In the genomic region with DNA sequence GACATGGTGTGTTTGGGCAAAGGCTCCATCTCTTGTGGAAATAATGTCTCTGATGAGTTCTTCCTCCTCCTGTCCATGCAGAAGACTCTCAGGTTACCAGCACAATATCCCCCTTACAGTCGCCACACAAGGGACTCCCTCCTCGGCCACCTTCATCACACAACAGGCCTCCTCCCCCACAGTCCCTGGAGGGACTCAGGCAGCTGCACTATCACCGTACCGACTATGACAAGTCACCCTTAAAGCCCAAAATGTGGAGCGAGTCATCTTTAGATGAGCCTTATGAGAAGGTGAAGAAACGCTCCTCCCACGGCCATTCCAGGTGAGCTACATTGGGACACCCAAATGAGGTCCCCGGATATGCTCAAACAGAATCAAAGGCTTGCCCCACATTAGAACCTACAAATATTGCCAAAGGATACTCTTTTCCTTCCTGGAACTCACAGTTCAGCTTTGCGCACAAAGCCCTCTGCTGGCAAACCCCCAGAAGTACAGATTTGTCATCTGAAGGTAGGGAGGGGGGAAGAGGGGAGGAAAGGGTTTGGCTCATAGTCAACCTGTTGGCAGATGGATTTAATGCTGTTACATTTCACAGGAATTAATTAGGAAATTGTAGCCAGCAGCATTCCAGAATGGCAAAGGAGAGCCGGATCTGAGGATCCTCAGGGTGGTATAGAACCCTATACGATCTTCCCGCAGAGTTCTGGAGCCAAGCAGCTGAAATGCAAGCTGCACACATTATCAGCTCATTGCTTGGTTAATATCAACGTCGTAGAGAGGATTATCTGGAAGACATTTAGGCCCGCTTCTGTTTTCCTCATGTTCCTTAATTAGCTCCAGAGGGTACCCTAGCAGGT, we compare ENCODE assay signal across 8 mouse cellular contexts. TPM values are rescaled to one million over a fixed set of nuclear protein-coding genes. Genes with fewer than 3 reads are reported as not detected.
DNase-seq lines count a peak whose midpoint lies in the region; ATAC-seq and TF ChIP-seq lines count a peak whose summit lies in the region.

No protein-coding gene starts in this region.

- 69% methylated on average over 15 of the region's 15 CpGs for WGBS in forebrain, embryonic 11.5 days
- 63% methylated on average over 15 of the region's 15 CpGs for WGBS in hindbrain, embryonic 13.5 days
- 56% methylated on average over 15 of the region's 15 CpGs for WGBS in small intestine, adult 2 months

- H3K4me3 ChIP-seq in forebrain, embryonic 11.5 days (ENCODE audit: low read depth, low read length): no peak overlapping the region
- H3K4me3 ChIP-seq in hindbrain, embryonic 13.5 days: no peak overlapping the region
- H3K4me3 ChIP-seq in small intestine, adult 2 months (ENCODE audit: low read depth, low read length): no peak overlapping the region

- H3K9ac ChIP-seq in forebrain, embryonic 11.5 days (ENCODE audit: low read length): no peak overlapping the region
- H3K9ac ChIP-seq in hindbrain, embryonic 13.5 days: 0 out of 2 replicates have a peak overlapping the region, but pooled peaks have one; percentile 6

- TF ChIP-seq POLR2A in small intestine, adult 2 months (IDR thresholded peaks at IDR 0.05; ENCODE audit: low read depth, low read length): no peak

- peaks cover 25% of the 10 kb centered on the region for H3K36me3 ChIP-seq in forebrain, embryonic 11.5 days (ENCODE audit: control insufficient read depth, insufficient read depth, low read length)
- peaks cover 77% of the 10 kb centered on the region for H3K36me3 ChIP-seq in hindbrain, embryonic 13.5 days
- H3K36me3 ChIP-seq in small intestine, adult 2 months (ENCODE audit: control insufficient read depth, insufficient read depth, low read length): peaks cover 9% of the 10 kb centered on the region; the same call in 1 of the 2 replicates

- DNase-seq in ovary, adult 18-20 months (ENCODE audit: low spot score): peak; percentile 28
- no peak for DNase-seq in ovary, postnatal 10 days (ENCODE audit: low spot score)
- peak; percentile 30 for DNase-seq in c-Kit-positive CD71-negative TER-119-negative erythroid progenitor cells, embryonic 14.5 days (ENCODE audit: low read depth)
- DNase-seq in forebrain, embryonic 11.5 days (ENCODE audit: low spot score): peak; percentile 58
- DNase-seq in left cerebral cortex, adult 18-20 months (ENCODE audit: low spot score in 2 of 2): peak; percentile 64 to 70

- no peak for ATAC-seq in forebrain, embryonic 11.5 days (replicated peaks; ENCODE audit: low FRiP score)
- peak; percentile 36; the same call in 1 of the 2 replicates for ATAC-seq in hindbrain, embryonic 13.5 days (ENCODE audit: low FRiP score)
- peak; percentile 81 for ATAC-seq in megakaryocyte progenitor cell, adult 5-6 weeks (replicated peaks; ENCODE audit: poor library complexity)

- TF ChIP-seq CTCF in small intestine, adult 2 months (IDR thresholded peaks at IDR 0.05; ENCODE audit: extremely low read depth, insufficient read length, insufficient replicate concordance, low read depth, low read length): peak; percentile 56; the same call in 1 of the 2 replicates

- H3K9me3 ChIP-seq in forebrain, embryonic 11.5 days (ENCODE audit: control insufficient read depth, low read length): no peaks in the 10 kb centered on the region
- H3K9me3 ChIP-seq in hindbrain, embryonic 13.5 days: no peaks in the 10 kb centered on the region

- no peak overlapping the region for H3K27ac ChIP-seq in forebrain, embryonic 11.5 days (ENCODE audit: low read depth, low read length)
- peak overlapping the region; percentile 50; the same call in 1 of the 2 replicates for H3K27ac ChIP-seq in hindbrain, embryonic 13.5 days
- H3K27ac ChIP-seq in small intestine, adult 2 months (ENCODE audit: insufficient read depth, low read depth, low read length): no peak overlapping the region

- no peaks in the 10 kb centered on the region for H3K27me3 ChIP-seq in forebrain, embryonic 11.5 days (ENCODE audit: control insufficient read depth, insufficient read depth, low read length)
- no peaks in the 10 kb centered on the region for H3K27me3 ChIP-seq in hindbrain, embryonic 13.5 days
- H3K27me3 ChIP-seq in small intestine, adult 2 months (ENCODE audit: control insufficient read depth, insufficient read depth, low read length): no peaks in the 10 kb centered on the region

- no peak overlapping the region for H3K4me2 ChIP-seq in forebrain, embryonic 11.5 days (ENCODE audit: low read depth, low read length, severe bottlenecking)
- no peak overlapping the region for H3K4me2 ChIP-seq in hindbrain, embryonic 13.5 days

- no peaks in the 10 kb centered on the region for H3K4me1 ChIP-seq in forebrain, embryonic 11.5 days (replicated peaks; ENCODE audit: control insufficient read depth, insufficient read depth, low read length)
- H3K4me1 ChIP-seq in hindbrain, embryonic 13.5 days (replicated peaks): peaks cover 16% of the 10 kb centered on the region
- no peaks in the 10 kb centered on the region for H3K4me1 ChIP-seq in small intestine, adult 2 months (ENCODE audit: control insufficient read depth, insufficient read depth, insufficient read length, low read length)

RNA-seq across cellular contexts. Expression of gene Prpf18, which starts 50.7 kb away (rescaled TPM):
- 50.2 and 50.4 TPM in 2 replicates for polyA plus RNA-seq in forebrain, embryonic 11.5 days (2014; fragmentation: Nextera tagmentation; extraction: Ambion mirVana)
- 47.8 and 48.7 TPM in 2 replicates for polyA plus RNA-seq in hindbrain, embryonic 13.5 days (2015; fragmentation: Nextera tagmentation; extraction: Ambion mirVana)
- 10 to 100 TPM; 52.9 to 60.2 TPM for total RNA-seq in left cerebral cortex, adult 18-20 months (2021)
- 22.2 and 23.8 TPM in 2 replicates for total RNA-seq in megakaryocyte progenitor cell, adult 5-6 weeks (2015)
- total RNA-seq in megakaryocyte progenitor cell, adult 5-6 weeks (2017): 63.4 and 71.7 TPM in 2 replicates
- 1.5 and 3.5 TPM in 2 replicates for polyA plus RNA-seq in small intestine, adult 2 months (2012; rRNA removed)

Comparison
In these comparisons a context has a peak if more than half of its experiments do, and no peak if none do; other contexts are left out.
1. RNA of gene Prpf18, which starts 50.7 kb away (polyA plus RNA-seq): 50.2 to 50.4 TPM in forebrain, embryonic 11.5 days and 47.8 to 48.7 TPM in hindbrain, embryonic 13.5 days; 1.5 to 3.5 TPM in small intestine, adult 2 months; every median in the first group is over 10 times any median in the second.